ENCODE assay signal across 21 mouse cellular contexts in the genomic region with DNA sequence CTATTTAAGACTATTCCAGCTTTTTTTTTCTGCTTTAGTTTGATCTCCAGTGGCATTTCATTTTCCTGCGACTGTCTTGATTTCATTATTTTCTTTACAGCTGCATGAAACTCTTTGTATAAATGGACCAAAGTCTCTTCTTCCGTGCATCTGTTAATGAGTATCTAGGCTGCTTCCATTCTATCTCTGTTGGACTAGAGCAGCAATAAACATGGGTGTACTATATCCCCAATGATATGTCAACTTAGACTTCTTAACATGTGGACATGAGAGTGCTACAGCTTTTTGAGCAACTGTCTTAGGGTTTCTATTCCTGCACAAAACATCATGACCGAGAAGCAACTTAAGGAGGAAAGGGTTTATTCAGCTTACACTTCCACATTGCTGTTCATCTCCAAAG. TPM values are rescaled to one million over a fixed set of nuclear protein-coding genes. Genes with fewer than 3 reads are reported as not detected.
A peak's percentile ranks its signal among the peaks of the same experiment; 100 is the strongest.
DNase-seq lines count a peak whose midpoint lies in the region; ATAC-seq and TF ChIP-seq lines count a peak whose summit lies in the region.
"Had no signal": no experiment of that assay in that cellular context is flagged by ENCODE, and none has a peak within 500 bp of the region (broad histone marks: within the 10 kb centered on the region; RNA-seq: fewer than 3 reads in every experiment).

No protein-coding gene starts in this region.

- DNase-seq in midbrain, embryonic 11.5 days (ENCODE audit: low spot score, missing footprints): peak; percentile 17
- no peak for DNase-seq in midbrain, embryonic 10.5 days (ENCODE audit: low spot score)
- DNase-seq in heart, adult 11 months: no peak
- DNase-seq: adrenal gland, adult 2 months; adrenal gland, adult 8-10 months; adrenal gland, postnatal 10 days; adrenal gland, postnatal 14 days; adrenal gland, postnatal 25 days; adrenal gland, postnatal 36 days; B cell, adult 2 months; cerebellum, adult 11 months; cerebellum, adult 11-12 months; cerebellum, adult 18-20 months had no signal

- no peaks in the 10 kb centered on the region for H3K4me1 ChIP-seq in intestine, embryonic 15.5 days (replicated peaks)
- no peaks in the 10 kb centered on the region for H3K4me1 ChIP-seq in intestine, postnatal 0 days (replicated peaks; ENCODE audit: control insufficient read depth, insufficient read depth, low read length)
- no peaks in the 10 kb centered on the region for H3K4me1 ChIP-seq in midbrain, embryonic 11.5 days (ENCODE audit: control insufficient read depth, insufficient read depth, low read length)
- no peaks in the 10 kb centered on the region for H3K4me1 ChIP-seq in midbrain, embryonic 10.5 days
- no peaks in the 10 kb centered on the region for H3K4me1 ChIP-seq in intestine, embryonic 16.5 days (ENCODE audit: control insufficient read depth, insufficient read depth, low read length)

- peaks cover 12% of the 10 kb centered on the region; the same call in 1 of the 2 replicates for H3K36me3 ChIP-seq in intestine, embryonic 15.5 days
- H3K36me3 ChIP-seq in intestine, postnatal 0 days (ENCODE audit: control insufficient read depth, insufficient read depth): peaks cover 32% of the 10 kb centered on the region
- H3K36me3 ChIP-seq in midbrain, embryonic 11.5 days (ENCODE audit: control insufficient read depth, insufficient read depth, low read length): peaks cover under 1% of the 10 kb centered on the region; the same call in 1 of the 2 replicates
- peaks cover 65% of the 10 kb centered on the region for H3K36me3 ChIP-seq in midbrain, embryonic 10.5 days
- peaks cover 3% of the 10 kb centered on the region for H3K36me3 ChIP-seq in intestine, embryonic 16.5 days (ENCODE audit: control insufficient read depth, insufficient read depth, low read length)

- H3K27ac ChIP-seq in intestine, embryonic 15.5 days: no peak overlapping the region
- H3K27ac ChIP-seq in intestine, postnatal 0 days (ENCODE audit: low read depth, low read length): no peak overlapping the region
- H3K27ac ChIP-seq in midbrain, embryonic 11.5 days (ENCODE audit: low read depth, low read length): no peak overlapping the region
- H3K27ac ChIP-seq in midbrain, embryonic 10.5 days (replicated peaks): no peak overlapping the region
- H3K27ac ChIP-seq in intestine, embryonic 16.5 days (ENCODE audit: low read length): no peak overlapping the region

- H3K4me2 ChIP-seq in intestine, embryonic 15.5 days (replicated peaks): no peak overlapping the region
- no peak overlapping the region for H3K4me2 ChIP-seq in intestine, postnatal 0 days (replicated peaks; ENCODE audit: low read depth)
- no peak overlapping the region for H3K4me2 ChIP-seq in midbrain, embryonic 11.5 days
- H3K4me2 ChIP-seq in intestine, embryonic 16.5 days (ENCODE audit: low read depth, low read length): no peak overlapping the region

- ATAC-seq in intestine, embryonic 15.5 days: peak; percentile 71; the same call in 1 of the 2 replicates
- ATAC-seq in intestine, postnatal 0 days: no peak
- ATAC-seq in midbrain, embryonic 11.5 days (ENCODE audit: low FRiP score): no peak
- peak; percentile 70; the same call in 1 of the 2 replicates for ATAC-seq in intestine, embryonic 16.5 days
- ATAC-seq: activated CD4-positive, CD25-positive, alpha-beta regulatory T cell, adult 4 months; CD4-positive, CD25-positive, alpha-beta regulatory T cell, adult 4 months; Patski had no signal

- 85% methylated on average over 3 of the region's 3 CpGs for WGBS in intestine, embryonic 15.5 days
- WGBS in intestine, postnatal 0 days: 58% methylated on average over 3 of the region's 3 CpGs
- 94% methylated on average over 3 of the region's 3 CpGs for WGBS in midbrain, embryonic 11.5 days
- 92% methylated on average over 3 of the region's 3 CpGs for WGBS in midbrain, embryonic 10.5 days
- WGBS in intestine, embryonic 16.5 days: 75% methylated on average over 3 of the region's 3 CpGs

- no peaks in the 10 kb centered on the region for H3K27me3 ChIP-seq in intestine, embryonic 15.5 days (replicated peaks)
- H3K27me3 ChIP-seq in intestine, postnatal 0 days (replicated peaks; ENCODE audit: control insufficient read depth, insufficient read depth, low read length): no peaks in the 10 kb centered on the region
- H3K27me3 ChIP-seq in midbrain, embryonic 11.5 days (ENCODE audit: control insufficient read depth, insufficient read depth, low read length): no peaks in the 10 kb centered on the region
- no peaks in the 10 kb centered on the region for H3K27me3 ChIP-seq in midbrain, embryonic 10.5 days (ENCODE audit: low read depth, poor library complexity, severe bottlenecking)
- no peaks in the 10 kb centered on the region for H3K27me3 ChIP-seq in intestine, embryonic 16.5 days (replicated peaks; ENCODE audit: control insufficient read depth, insufficient read depth, low read length)
- H3K27me3 ChIP-seq: CH12.LX, Patski had no signal

- no peak overlapping the region for H3K4me3 ChIP-seq in intestine, embryonic 15.5 days (replicated peaks)
- no peak overlapping the region for H3K4me3 ChIP-seq in intestine, postnatal 0 days (ENCODE audit: low read depth, low read length)
- no peak overlapping the region for H3K4me3 ChIP-seq in midbrain, embryonic 11.5 days (ENCODE audit: low read depth, low read length)
- no peak overlapping the region for H3K4me3 ChIP-seq in midbrain, embryonic 10.5 days
- no peak overlapping the region for H3K4me3 ChIP-seq in intestine, embryonic 16.5 days (ENCODE audit: low read length)

- no peaks in the 10 kb centered on the region for H3K9me3 ChIP-seq in intestine, embryonic 15.5 days
- no peaks in the 10 kb centered on the region for H3K9me3 ChIP-seq in intestine, postnatal 0 days (ENCODE audit: control insufficient read depth)
- H3K9me3 ChIP-seq in midbrain, embryonic 11.5 days (ENCODE audit: control insufficient read depth, low read length): no peaks in the 10 kb centered on the region
- no peaks in the 10 kb centered on the region for H3K9me3 ChIP-seq in midbrain, embryonic 10.5 days (replicated peaks)
- H3K9me3 ChIP-seq in intestine, embryonic 16.5 days (ENCODE audit: control insufficient read depth, low read length): no peaks in the 10 kb centered on the region
- H3K9me3 ChIP-seq: G1E had no signal

- H3K9ac ChIP-seq in intestine, embryonic 15.5 days: no peak overlapping the region
- H3K9ac ChIP-seq in intestine, postnatal 0 days (ENCODE audit: low read depth, low read length): no peak overlapping the region
- H3K9ac ChIP-seq in midbrain, embryonic 11.5 days (ENCODE audit: low read length): no peak overlapping the region
- no peak overlapping the region for H3K9ac ChIP-seq in intestine, embryonic 16.5 days (ENCODE audit: low read depth, low read length)

- no peak for TF ChIP-seq CTCF in intestine, postnatal 0 days (IDR thresholded peaks at IDR 0.05; ENCODE audit: low read depth)

RNA-seq across cellular contexts. Expression of a gene that starts 16.4 kb away (rescaled TPM):
- 131 and 143 TPM in 2 replicates for polyA plus RNA-seq in intestine, embryonic 15.5 days (2015; fragmentation: Nextera tagmentation; extraction: Ambion mirVana)
- 79.8 and 85.6 TPM in 2 replicates for polyA plus RNA-seq in intestine, postnatal 0 days (2015; fragmentation: Nextera tagmentation; extraction: Ambion mirVana)
- polyA plus RNA-seq in midbrain, embryonic 11.5 days (2014; fragmentation: Nextera tagmentation; extraction: Ambion mirVana): 85.7 and 88.6 TPM in 2 replicates
- 109 and 111 TPM in 2 replicates for polyA plus RNA-seq in midbrain, embryonic 10.5 days (2016; fragmentation: Nextera tagmentation; extraction: Ambion mirVana)
- 120 and 124 TPM in 2 replicates for polyA plus RNA-seq in intestine, embryonic 16.5 days (2015; fragmentation: Nextera tagmentation; extraction: Ambion mirVana)

RNA-seq across cellular contexts. Expression of a gene that starts 51.6 kb away (rescaled TPM):
- 75.3 and 85.5 TPM in 2 replicates for polyA plus RNA-seq in intestine, embryonic 15.5 days (2015; fragmentation: Nextera tagmentation; extraction: Ambion mirVana)
- polyA plus RNA-seq in intestine, postnatal 0 days (2015; fragmentation: Nextera tagmentation; extraction: Ambion mirVana): 91.7 and 96.3 TPM in 2 replicates
- polyA plus RNA-seq in midbrain, embryonic 11.5 days (2014; fragmentation: Nextera tagmentation; extraction: Ambion mirVana): 46.5 and 51.9 TPM in 2 replicates
- 40.1 and 49.2 TPM in 2 replicates for polyA plus RNA-seq in midbrain, embryonic 10.5 days (2016; fragmentation: Nextera tagmentation; extraction: Ambion mirVana)
- polyA plus RNA-seq in intestine, embryonic 16.5 days (2015; fragmentation: Nextera tagmentation; extraction: Ambion mirVana): 59.6 and 65.4 TPM in 2 replicates

Comparison
In these comparisons a context has a peak if more than half of its experiments do, and no peak if none do; other contexts are left out.
1. ATAC-seq: peak in intestine, embryonic 15.5 days (single experiment) and intestine, embryonic 16.5 days (single experiment); none in intestine, postnatal 0 days (single experiment) and midbrain, embryonic 11.5 days (single experiment).